Mouse (Mus musculus): ENCODE measurements at regions not wholly inside any gene's neighbourhood (a gene's known extent, or its start where the extent isn't known, plus 50 kb on each side); places are given as distances from the start of the nearest gene placed in this dataset.

DNA sequence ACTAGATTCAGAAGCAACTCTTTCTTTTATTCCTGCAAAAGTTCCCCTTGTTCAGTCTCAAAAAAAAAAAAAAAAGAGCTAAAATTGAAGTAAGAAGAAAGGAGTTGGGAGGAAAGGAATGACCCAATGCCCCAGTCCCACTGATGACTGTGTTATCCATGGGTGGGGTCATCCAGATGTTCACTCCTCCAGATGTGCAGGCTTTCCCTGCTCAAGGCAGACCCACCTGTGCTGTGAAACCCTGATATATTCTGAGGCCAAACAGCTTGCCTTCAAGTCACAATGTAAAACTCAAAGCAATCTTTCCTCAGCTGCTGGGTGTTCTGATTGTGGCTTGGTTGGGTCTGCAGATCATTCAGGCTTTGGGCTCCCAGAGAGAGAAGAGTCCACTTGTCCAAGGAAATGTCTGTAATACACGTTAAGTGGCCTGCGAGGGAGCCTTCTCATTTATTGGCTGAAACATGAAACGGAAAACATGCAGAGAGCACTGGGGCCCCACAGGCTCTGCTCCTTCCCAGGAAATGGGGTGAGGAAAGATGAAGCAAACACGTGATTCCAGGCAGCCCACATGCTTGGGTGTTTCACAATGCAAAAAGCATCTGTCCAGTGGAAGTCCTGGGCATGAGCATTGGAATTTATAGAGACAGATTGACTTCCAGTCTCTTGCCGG, 296.6 kb downstream of the Nuak1 start:
- TF ChIP-seq CTCF (IDR thresholded peaks at IDR 0.05; ENCODE audit: control insufficient read depth, insufficient read depth, insufficient read length) (no peak), USF1 (IDR thresholded peaks at IDR 0.05; ENCODE audit: low read depth) (no peak), MYOG (IDR thresholded peaks at IDR 0.05; ENCODE audit: control insufficient read depth, extremely low read depth, insufficient read length) (no peak), MAX (IDR thresholded peaks at IDR 0.05) (no peak), MYOD1 (IDR thresholded peaks at IDR 0.05; ENCODE audit: control insufficient read depth, insufficient read length, low read depth) (no peak)
